Mouse (Mus musculus) stomach, postnatal 0 days (tissue): ENCODE measurements around the gene Ube4b. TPM values are rescaled to one million over a fixed set of nuclear protein-coding genes. Genes with fewer than 3 reads are reported as not detected.

Experiments
- ATAC-seq: fragments of 200-750 bp; cut with Nextera tagmentation; 2 replicates; pipeline ENCODE4 v1.8.0; 2017; ENCODE audit not compliant: low FRiP score, low TSS enrichment
- DNase-seq: peaks from one replicate; pipeline ENCODE4 v3.0.0-alpha.2; 2016; ENCODE audit warnings: low spot score
- H3K27ac ChIP-seq: fragments of 300-500 bp; sonication (generic); replicated peaks from 2 replicates; pipeline ENCODE4 v1.5.1; 2014; ENCODE audit warnings: mild to moderate bottlenecking, control low read depth
- H3K27me3 ChIP-seq: fragments of 300-500 bp; sonication (generic); 2 replicates; pipeline ENCODE4 v1.6.1; 2014; ENCODE audit warnings: low read length; ENCODE audit not compliant: control insufficient read depth, insufficient read depth
- H3K36me3 ChIP-seq: fragments of 300-500 bp; sonication (generic); 2 replicates; pipeline ENCODE4 v1.6.1; 2014; ENCODE audit warnings: low read length, mixed read lengths; ENCODE audit not compliant: control insufficient read depth, insufficient read depth
- H3K4me1 ChIP-seq: fragments of 300-500 bp; sonication (generic); replicated peaks from 2 replicates; pipeline ENCODE4 v1.6.1; 2014; ENCODE audit warnings: antibody characterized with exemption; ENCODE audit not compliant: control insufficient read depth, insufficient read depth
- H3K4me2 ChIP-seq: fragments of 300-500 bp; sonication (generic); replicated peaks from 2 replicates; pipeline ENCODE4 v1.6.1; 2014; ENCODE audit warnings: low read depth, mild to moderate bottlenecking, control low read depth, moderate library complexity
- H3K4me3 ChIP-seq: fragments of 300-500 bp; sonication (generic); 2 replicates; pipeline ENCODE4 v1.5.1; 2014; ENCODE audit warnings: low read depth, low read length, control low read depth
- H3K9ac ChIP-seq: fragments of 300-500 bp; sonication (generic); 2 replicates; pipeline ENCODE4 v1.6.1; 2014; ENCODE audit warnings: mild to moderate bottlenecking, low read length, control low read depth, mixed read lengths
- H3K9me3 ChIP-seq: fragments of 300-500 bp; sonication (generic); 2 replicates; pipeline ENCODE4 v1.6.1; 2016; ENCODE audit warnings: low read length; ENCODE audit not compliant: control insufficient read depth
- CTCF ChIP-seq: IDR thresholded peaks from 2 replicates; pipeline ENCODE4 v1.5.1; 2016; ENCODE audit warnings: antibody characterized with exemption, low read depth, mild to moderate bottlenecking, moderate library complexity
- EP300 ChIP-seq: optimal IDR thresholded peaks from 2 replicates; pipeline ENCODE3; 2016; ENCODE audit warnings: antibody characterized with exemption
- WGBS: fragments of 180-500 bp; shearing (Covaris S2); extraction: QIAGEN DNeasy Blood & Tissue Kit; methylation state at CpG from one replicate; pipeline ENCODE4 v1.1.7; 2014; 5-methylcytosine and 5-hydroxymethylcytosine counted together
- polyA plus RNA-seq: library from polyadenylated mRNA; unstranded; fragments of >200 nt; fragmentation: Nextera tagmentation; extraction: Ambion mirVana; gene quantifications from 2 replicates; pipeline ENCODE4 v1.2.1, GENCODE M21; 2015

The Ube4b gene
- polyA plus RNA-seq, 1 experiment from 2014 or later, result 14.4 TPM

GRCm38 (mm10) chr4:149330495-149330894, 96.1 kb downstream of the Ube4b start:
- no peak overlapping the region for H3K27ac ChIP-seq
- DNase-seq (no peak), ATAC-seq (no peak; the same call in 1 of the 2 replicates)
- no peaks in the 10 kb centered on the region for H3K9me3 ChIP-seq
- WGBS, result 96% methylated on average over 5 of the region's 5 CpGs
- no peak for TF ChIP-seq EP300
- peak; percentile 41 for TF ChIP-seq CTCF
- H3K4me2 ChIP-seq, result no peak overlapping the region
- H3K4me1 ChIP-seq, result no peaks in the 10 kb centered on the region
- peaks cover 33% of the 10 kb centered on the region for H3K36me3 ChIP-seq
- H3K27me3 ChIP-seq, result no peaks in the 10 kb centered on the region
- H3K9ac ChIP-seq, result no peak overlapping the region
- no peak overlapping the region for H3K4me3 ChIP-seq

GRCm38 (mm10) chr4:149328735-149329134, 97.8 kb downstream of the Ube4b start:
- ATAC-seq, result no peak
- Histone ChIP-seq H3K27ac (no peak overlapping the region), H3K9me3 (no peaks in the 10 kb centered on the region), H3K9ac (no peak overlapping the region), H3K27me3 (no peaks in the 10 kb centered on the region), H3K36me3 (peaks cover 31% of the 10 kb centered on the region), H3K4me2 (no peak overlapping the region), H3K4me3 (no peak overlapping the region), H3K4me1 (no peaks in the 10 kb centered on the region)
- TF ChIP-seq CTCF (no peak), EP300 (no peak)
- DNase-seq, result no peak
- WGBS, result 88% methylated on average over 4 of the region's 4 CpGs

GRCm38 (mm10) chr4:149327281-149327680, 99.3 kb downstream of the Ube4b start:
- Histone ChIP-seq H3K4me2 (no peak overlapping the region), H3K27ac (no peak overlapping the region), H3K4me3 (no peak overlapping the region), H3K36me3 (peaks cover 21% of the 10 kb centered on the region), H3K27me3 (no peaks in the 10 kb centered on the region), H3K9ac (no peak overlapping the region), H3K9me3 (no peaks in the 10 kb centered on the region), H3K4me1 (no peaks in the 10 kb centered on the region)
- WGBS, result 96% methylated on average over 7 of the region's 7 CpGs
- ATAC-seq, result no peak
- TF ChIP-seq EP300, result no peak
- DNase-seq, result no peak

- DNase-seq, result no peak
Observed at GRCm38 (mm10) chr4:149325411-149326162, 101.0 kb downstream of the Ube4b start.

GRCm38 (mm10) chr4:149323730-149324129, 102.8 kb downstream of the Ube4b start:
- no peaks in the 10 kb centered on the region for H3K4me1 ChIP-seq
- H3K27ac ChIP-seq, result no peak overlapping the region
- peaks cover 6% of the 10 kb centered on the region; the same call in 1 of the 2 replicates for H3K36me3 ChIP-seq
- 73% methylated on average over 16 of the region's 16 CpGs for WGBS
- ATAC-seq (no peak), DNase-seq (no peak)
- H3K9me3 ChIP-seq, result no peaks in the 10 kb centered on the region
- H3K27me3 ChIP-seq, result no peaks in the 10 kb centered on the region
- H3K4me3 ChIP-seq, result no peak overlapping the region
- TF ChIP-seq CTCF, result no peak
- no peak for TF ChIP-seq EP300
- H3K4me2 ChIP-seq, result no peak overlapping the region
- H3K9ac ChIP-seq, result no peak overlapping the region

More at GRCm38 (mm10) chr4:149325411-149326162, 101.0 kb downstream of the Ube4b start:
- Histone ChIP-seq H3K9ac (no peak overlapping the region), H3K36me3 (peaks cover 16% of the 10 kb centered on the region), H3K4me2 (no peak overlapping the region), H3K4me1 (no peaks in the 10 kb centered on the region), H3K27me3 (no peaks in the 10 kb centered on the region), H3K27ac (no peak overlapping the region), H3K9me3 (no peaks in the 10 kb centered on the region), H3K4me3 (no peak overlapping the region)
- ATAC-seq, result no peak
- TF ChIP-seq EP300 (no peak), CTCF (peak; percentile 54)
- 84% methylated on average over 10 of the region's 10 CpGs for WGBS

GRCm38 (mm10) chr4:149322718-149323117, 103.8 kb downstream of the Ube4b start:
- Histone ChIP-seq H3K27ac (no peak overlapping the region), H3K9ac (no peak overlapping the region), H3K36me3 (peaks cover 3% of the 10 kb centered on the region; the same call in 1 of the 2 replicates), H3K4me2 (no peak overlapping the region), H3K4me3 (no peak overlapping the region), H3K27me3 (no peaks in the 10 kb centered on the region), H3K9me3 (no peaks in the 10 kb centered on the region), H3K4me1 (no peaks in the 10 kb centered on the region)
- WGBS, result 66% methylated on average over 6 of the region's 6 CpGs
- DNase-seq (no peak), ATAC-seq (no peak)
- TF ChIP-seq CTCF (no peak), EP300 (no peak)
